Mouse (Mus musculus): ENCODE measurements around the gene Nol9. TPM values are rescaled to one million over a fixed set of nuclear protein-coding genes. Genes with fewer than 3 reads are reported as not detected.
"Not testable (repeated sequence)": the region's sequence is repeated elsewhere in the genome, so short reads cannot be mapped to it uniquely, and the experiment has no call there.

Nol9 gene
- polyA plus RNA-seq, 1 experiment, result 40.5 TPM

- H3K36me3 ChIP-seq (ENCODE audit: control insufficient read depth, insufficient read depth, low read length), result no peaks in the 10 kb centered on the region; the same call in 1 of the 2 replicates
- peaks cover 21% of the 10 kb centered on the region for H3K4me1 ChIP-seq (replicated peaks; ENCODE audit: control insufficient read depth, insufficient read depth, low read length)
- no peak overlapping the region for H3K27ac ChIP-seq (ENCODE audit: control insufficient read depth, insufficient read depth, low read length)
- H3K4me3 ChIP-seq (ENCODE audit: control insufficient read depth, insufficient read depth, low read length), result peak overlapping the region; percentile 87
- H3K27me3 ChIP-seq (ENCODE audit: control insufficient read depth, insufficient read depth, low read length), result no peaks in the 10 kb centered on the region
- no peak for DNase-seq
- no peak; the same call in 1 of the 2 replicates for TF ChIP-seq CTCF (IDR thresholded peaks at IDR 0.05; ENCODE audit: borderline replicate concordance, control insufficient read depth, extremely low read depth, insufficient read depth, low read length, poor library complexity)
- no peak for TF ChIP-seq POLR2A (IDR thresholded peaks at IDR 0.05; ENCODE audit: control insufficient read depth, extremely low read depth, insufficient read depth, low read length, poor library complexity)
- WGBS, result 5% methylated on average over 41 of the region's 41 CpGs
These were observed 12.2 kb upstream of the Nol9 start for GRCm38 (mm10) chr4:152026751-152027508.

GRCm38 (mm10) chr4:152027524-152027923 is 11.6 kb upstream of the Nol9 start, which contains the start of gene Zbtb48:
Gene Zbtb48, minus strand, starts transcription at chr4:152027671.
- H3K4me1 ChIP-seq (replicated peaks; ENCODE audit: control insufficient read depth, insufficient read depth, low read length), result peaks cover 21% of the 10 kb centered on the region
- no peaks in the 10 kb centered on the region; the same call in 1 of the 2 replicates for H3K36me3 ChIP-seq (ENCODE audit: control insufficient read depth, insufficient read depth, low read length)
- under 1% methylated on average over 35 of the region's 35 CpGs for WGBS
- H3K4me3 ChIP-seq (ENCODE audit: control insufficient read depth, insufficient read depth, low read length), result peak within 1 kb of the TSS; percentile 87
- H3K27ac ChIP-seq (ENCODE audit: control insufficient read depth, insufficient read depth, low read length), result no peak within 1 kb of the TSS
- H3K27me3 ChIP-seq (ENCODE audit: control insufficient read depth, insufficient read depth, low read length), result no peaks in the 10 kb centered on the region
- DNase-seq, result peak; percentile 96
- TF ChIP-seq POLR2A (IDR thresholded peaks at IDR 0.05; ENCODE audit: control insufficient read depth, extremely low read depth, insufficient read depth, low read length, poor library complexity), result peak; percentile 77
- no peak; the same call in none of the 2 replicates for TF ChIP-seq CTCF (IDR thresholded peaks at IDR 0.05; ENCODE audit: borderline replicate concordance, control insufficient read depth, extremely low read depth, insufficient read depth, low read length, poor library complexity)

GRCm38 (mm10) chr4:152028456-152028855 is 10.7 kb upstream of the Nol9 start:
- Histone ChIP-seq H3K4me3 (ENCODE audit: control insufficient read depth, insufficient read depth, low read length) (no peak overlapping the region), H3K27me3 (ENCODE audit: control insufficient read depth, insufficient read depth, low read length) (no peaks in the 10 kb centered on the region), H3K36me3 (ENCODE audit: control insufficient read depth, insufficient read depth, low read length) (no peaks in the 10 kb centered on the region), H3K27ac (ENCODE audit: control insufficient read depth, insufficient read depth, low read length) (no peak overlapping the region), H3K4me1 (replicated peaks; ENCODE audit: control insufficient read depth, insufficient read depth, low read length) (peaks cover 21% of the 10 kb centered on the region)
- 88% methylated on average over 15 of the region's 15 CpGs for WGBS
- no peak for DNase-seq
- TF ChIP-seq POLR2A (IDR thresholded peaks at IDR 0.05; ENCODE audit: control insufficient read depth, extremely low read depth, insufficient read depth, low read length, poor library complexity) (no peak), CTCF (IDR thresholded peaks at IDR 0.05; ENCODE audit: borderline replicate concordance, control insufficient read depth, extremely low read depth, insufficient read depth, low read length, poor library complexity) (no peak)

- H3K27ac ChIP-seq (ENCODE audit: control insufficient read depth, insufficient read depth, low read length), result no peak overlapping the region
- H3K4me3 ChIP-seq (ENCODE audit: control insufficient read depth, insufficient read depth, low read length), result no peak overlapping the region
- peaks cover 21% of the 10 kb centered on the region for H3K4me1 ChIP-seq (replicated peaks; ENCODE audit: control insufficient read depth, insufficient read depth, low read length)
- 70% methylated on average over 5 of the region's 5 CpGs for WGBS
- TF ChIP-seq CTCF (IDR thresholded peaks at IDR 0.05; ENCODE audit: borderline replicate concordance, control insufficient read depth, extremely low read depth, insufficient read depth, low read length, poor library complexity), result no peak
- no peak for TF ChIP-seq POLR2A (IDR thresholded peaks at IDR 0.05; ENCODE audit: control insufficient read depth, extremely low read depth, insufficient read depth, low read length, poor library complexity)
- no peak for DNase-seq
- no peaks in the 10 kb centered on the region for H3K27me3 ChIP-seq (ENCODE audit: control insufficient read depth, insufficient read depth, low read length)
- no peaks in the 10 kb centered on the region for H3K36me3 ChIP-seq (ENCODE audit: control insufficient read depth, insufficient read depth, low read length)
These were observed 10.0 kb upstream of the Nol9 start for GRCm38 (mm10) chr4:152029087-152029486.

GRCm38 (mm10) chr4:152029997-152030396 is 9.1 kb upstream of the Nol9 start:
- H3K4me1 ChIP-seq (replicated peaks; ENCODE audit: control insufficient read depth, insufficient read depth, low read length), result peaks cover 21% of the 10 kb centered on the region
- H3K36me3 ChIP-seq (ENCODE audit: control insufficient read depth, insufficient read depth, low read length), result no peaks in the 10 kb centered on the region
- no peak for TF ChIP-seq CTCF (IDR thresholded peaks at IDR 0.05; ENCODE audit: borderline replicate concordance, control insufficient read depth, extremely low read depth, insufficient read depth, low read length, poor library complexity)
- no peak for TF ChIP-seq POLR2A (IDR thresholded peaks at IDR 0.05; ENCODE audit: control insufficient read depth, extremely low read depth, insufficient read depth, low read length, poor library complexity)
- H3K4me3 ChIP-seq (ENCODE audit: control insufficient read depth, insufficient read depth, low read length), result no peak overlapping the region
- no peaks in the 10 kb centered on the region for H3K27me3 ChIP-seq (ENCODE audit: control insufficient read depth, insufficient read depth, low read length)
- 85% methylated on average over 4 of the region's 4 CpGs for WGBS
- no peak overlapping the region for H3K27ac ChIP-seq (ENCODE audit: control insufficient read depth, insufficient read depth, low read length)
- no peak for DNase-seq

GRCm38 (mm10) chr4:152032922-152033321 is 6.2 kb upstream of the Nol9 start:
- WGBS, result 97% methylated on average over 13 of the region's 13 CpGs
- no peak for DNase-seq

GRCm38 (mm10) chr4:152036464-152036863 is 2.7 kb upstream of the Nol9 start:
- H3K27me3 ChIP-seq (ENCODE audit: control insufficient read depth, insufficient read depth, low read length); DNase-seq; H3K36me3 ChIP-seq (ENCODE audit: control insufficient read depth, insufficient read depth, low read length); H3K4me3 ChIP-seq (ENCODE audit: control insufficient read depth, insufficient read depth, low read length); H3K27ac ChIP-seq (ENCODE audit: control insufficient read depth, insufficient read depth, low read length): not testable (repeated sequence)
- WGBS, result 91% methylated on average over 6 of the region's 6 CpGs
- H3K4me1 ChIP-seq (replicated peaks; ENCODE audit: control insufficient read depth, insufficient read depth, low read length), result peaks cover 18% of the 10 kb centered on the region

More at GRCm38 (mm10) chr4:152032922-152033321, 6.2 kb upstream of the Nol9 start:
- Histone ChIP-seq H3K4me3 (ENCODE audit: control insufficient read depth, insufficient read depth, low read length) (no peak overlapping the region), H3K4me1 (replicated peaks; ENCODE audit: control insufficient read depth, insufficient read depth, low read length) (peaks cover 4% of the 10 kb centered on the region), H3K27ac (ENCODE audit: control insufficient read depth, insufficient read depth, low read length) (no peak overlapping the region), H3K27me3 (ENCODE audit: control insufficient read depth, insufficient read depth, low read length) (no peaks in the 10 kb centered on the region), H3K36me3 (ENCODE audit: control insufficient read depth, insufficient read depth, low read length) (no peaks in the 10 kb centered on the region)
- TF ChIP-seq POLR2A (IDR thresholded peaks at IDR 0.05; ENCODE audit: control insufficient read depth, extremely low read depth, insufficient read depth, low read length, poor library complexity) (no peak), CTCF (IDR thresholded peaks at IDR 0.05; ENCODE audit: borderline replicate concordance, control insufficient read depth, extremely low read depth, insufficient read depth, low read length, poor library complexity) (no peak)
